Mouse (Mus musculus): ENCODE measurements around the gene Mmp2.

The Mmp2 gene

DNA sequence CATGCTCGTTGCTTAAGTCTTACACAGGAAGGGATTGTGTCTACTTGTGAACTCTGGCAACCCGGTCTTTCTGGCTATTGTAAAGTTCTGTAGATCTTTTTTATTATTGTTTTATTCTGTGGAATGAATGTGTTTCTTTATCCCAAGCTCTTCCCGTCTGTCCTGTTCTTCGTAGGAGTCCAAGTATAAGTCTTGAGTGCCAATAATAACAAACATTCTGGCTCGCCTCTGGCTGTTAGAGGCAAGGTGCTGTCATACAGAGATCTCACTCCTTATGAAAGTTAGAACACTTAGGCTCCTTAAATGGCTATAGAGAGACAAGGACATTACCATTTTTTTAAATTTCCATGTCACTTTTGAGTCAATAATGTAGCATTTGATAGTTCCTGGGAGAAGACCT is 69.5 kb downstream of the Mmp2 start:
- DNase-seq: no peak

DNA sequence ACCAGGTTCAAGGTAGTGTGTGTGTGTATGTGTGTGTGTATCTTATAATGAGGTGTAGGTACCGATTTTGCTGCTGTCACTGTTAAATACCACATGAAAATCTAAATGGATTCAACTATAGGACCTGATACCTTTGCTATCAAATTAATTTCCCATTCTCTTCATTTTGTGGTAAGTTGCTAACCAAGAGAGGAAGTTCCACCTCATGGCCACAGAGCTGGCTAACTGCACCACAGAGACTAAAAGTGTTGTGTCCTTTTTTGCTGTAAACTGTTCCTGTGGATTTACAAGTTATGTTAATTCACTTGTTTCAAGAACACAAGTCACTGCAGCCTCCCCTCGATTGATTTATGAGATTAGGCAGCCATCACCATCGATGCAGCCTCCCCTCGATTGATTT is 70.7 kb downstream of the Mmp2 start:
- no peak for DNase-seq

DNA sequence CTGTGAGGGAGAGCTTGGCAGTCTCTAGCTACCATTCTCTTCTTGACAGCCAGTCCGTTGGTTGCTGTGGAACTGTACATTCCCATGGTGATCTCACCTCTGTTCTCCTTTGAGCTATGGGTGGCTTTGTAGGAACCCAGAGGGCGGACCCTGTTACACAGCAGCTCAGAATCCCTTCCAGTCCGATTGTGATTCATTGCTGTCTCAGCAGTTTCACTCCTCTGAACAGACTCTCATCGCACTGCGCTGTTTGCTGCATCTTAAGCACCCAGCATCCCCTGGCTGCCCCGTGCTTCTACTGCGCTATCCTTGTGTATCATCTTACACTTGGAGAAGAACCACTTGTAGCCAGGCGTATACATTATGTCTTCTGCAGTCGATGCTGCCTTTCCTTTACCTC is 72.5 kb downstream of the Mmp2 start:
- no peak for DNase-seq

- DNase-seq: no peak
Measured at GRCm38 (mm10) chr8:92901107-92901506, 74.0 kb downstream of the Mmp2 start, which contains the start of gene Capns2. Gene Capns2 (plus strand): TSS chr8:92901407.

- no peak for DNase-seq
Measured at GRCm38 (mm10) chr8:92902981-92903380, 75.9 kb downstream of the Mmp2 start.

Measured in kidney, postnatal 25 days (tissue).